Mouse (Mus musculus): ENCODE measurements around the gene Amph.

Gene Amph

DNA sequence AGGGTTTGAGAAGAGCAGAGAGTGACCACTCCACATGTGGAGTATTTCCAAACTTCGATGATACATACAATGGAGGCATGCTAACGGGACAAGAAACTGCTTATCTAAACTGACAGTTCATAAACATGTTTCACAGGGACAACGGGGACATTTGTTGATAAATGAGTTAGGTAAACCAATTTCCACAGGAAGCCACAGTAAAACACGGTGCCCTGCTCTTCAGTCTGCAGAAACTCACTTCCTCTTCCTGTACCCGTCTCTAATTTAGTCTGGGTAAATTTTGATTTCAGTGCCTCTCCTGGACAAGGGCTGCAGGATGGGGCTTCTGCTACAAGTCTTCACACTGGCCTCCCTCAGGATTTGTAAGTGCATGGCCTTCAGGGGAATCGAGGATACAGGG lies 242.0 kb downstream of the Amph start:
- ChIA-PET CTCF (no interaction called here), POLR2A (no interaction called here)

DNA sequence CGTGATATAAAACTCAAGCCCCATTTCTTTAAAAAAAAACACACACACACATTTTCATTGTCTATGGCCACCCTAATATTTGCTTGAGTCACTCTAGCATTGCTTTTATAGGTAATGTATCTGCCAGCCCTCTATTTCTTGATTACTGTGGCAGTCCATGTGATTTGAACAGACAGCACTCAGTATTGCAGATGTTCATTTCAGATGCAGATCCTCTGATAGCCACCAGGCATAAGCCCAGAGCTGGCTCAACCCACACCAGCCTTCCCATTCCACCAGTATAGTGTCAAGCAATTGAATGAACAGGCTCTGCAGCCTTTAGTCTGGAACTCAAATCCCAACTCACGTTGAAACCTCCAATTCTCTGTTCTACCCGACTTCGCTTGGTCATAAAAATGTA lies 246.8 kb downstream of the Amph start:
- ChIA-PET CTCF (no interaction called here), POLR2A (no interaction called here)

DNA sequence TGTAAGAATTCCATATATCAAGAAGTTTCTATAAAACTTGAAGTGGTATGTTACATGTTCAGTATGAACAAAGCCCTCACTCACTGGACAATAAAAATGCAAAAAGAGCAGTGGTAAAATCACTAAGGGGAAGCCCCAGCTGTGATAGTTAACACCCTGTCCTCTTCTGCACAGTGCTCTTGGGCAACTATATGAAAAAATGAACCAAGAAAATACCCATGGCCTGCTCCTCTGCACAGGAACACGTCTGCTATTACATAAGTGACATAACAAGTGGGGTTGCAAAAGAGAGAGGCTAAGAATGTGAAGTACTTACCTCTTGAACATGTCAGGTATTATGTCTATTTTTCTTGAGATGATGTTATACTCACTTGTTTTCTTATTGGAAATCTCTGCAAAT lies 247.5 kb downstream of the Amph start:
- POLR2A ChIA-PET, result no interaction called here
- CTCF ChIA-PET, result no interaction called here
